Mouse (Mus musculus): ENCODE results near the gene Zfp735. TPM values are rescaled to one million over a fixed set of nuclear protein-coding genes. Genes with fewer than 3 reads are reported as not detected.

Zfp735 gene
- not detected for polyA plus RNA-seq (2015; fragmentation: Illumina TruSeq; extraction: RNeasy Lipid Tissue Mini Kit (QIAGEN cat#74804); ENCODE audit: insufficient read depth, low replicate concordance)

GRCm38 (mm10) chr11:73688478-73688877, at the start of gene Zfp735:
Zfp735 (plus strand) TSS chr11:73688778.

Other genes with a start within 250 kb of the Zfp735 start
- gene Olfr380, start 231.3 kb upstream of the Zfp735 start, polyA plus RNA-seq (2015; fragmentation: Illumina TruSeq; extraction: RNeasy Lipid Tissue Mini Kit (QIAGEN cat#74804); ENCODE audit: insufficient read depth, low replicate concordance) = not detected
- not detected for gene Olfr381, start 197.2 kb upstream of the Zfp735 start, polyA plus RNA-seq (2015; fragmentation: Illumina TruSeq; extraction: RNeasy Lipid Tissue Mini Kit (QIAGEN cat#74804); ENCODE audit: insufficient read depth, low replicate concordance)
- gene Olfr382, start 171.6 kb upstream of the Zfp735 start, polyA plus RNA-seq (2015; fragmentation: Illumina TruSeq; extraction: RNeasy Lipid Tissue Mini Kit (QIAGEN cat#74804); ENCODE audit: insufficient read depth, low replicate concordance) = not detected
- not detected for gene Olfr385, start 95.8 kb upstream of the Zfp735 start, polyA plus RNA-seq (2015; fragmentation: Illumina TruSeq; extraction: RNeasy Lipid Tissue Mini Kit (QIAGEN cat#74804); ENCODE audit: insufficient read depth, low replicate concordance)
- not detected for gene Olfr384, start 90.2 kb upstream of the Zfp735 start, polyA plus RNA-seq (2015; fragmentation: Illumina TruSeq; extraction: RNeasy Lipid Tissue Mini Kit (QIAGEN cat#74804); ENCODE audit: insufficient read depth, low replicate concordance)
- not detected for gene Olfr389, start 91.9 kb downstream of the Zfp735 start, polyA plus RNA-seq (2015; fragmentation: Illumina TruSeq; extraction: RNeasy Lipid Tissue Mini Kit (QIAGEN cat#74804); ENCODE audit: insufficient read depth, low replicate concordance)
- gene Olfr390, start 94.2 kb downstream of the Zfp735 start, polyA plus RNA-seq (2015; fragmentation: Illumina TruSeq; extraction: RNeasy Lipid Tissue Mini Kit (QIAGEN cat#74804); ENCODE audit: insufficient read depth, low replicate concordance) = not detected
- gene Olfr391-ps, start 114.3 kb downstream of the Zfp735 start, polyA plus RNA-seq (2015; fragmentation: Illumina TruSeq; extraction: RNeasy Lipid Tissue Mini Kit (QIAGEN cat#74804); ENCODE audit: insufficient read depth, low replicate concordance) = not detected
- not detected for gene Olfr392, start 128.3 kb downstream of the Zfp735 start, polyA plus RNA-seq (2015; fragmentation: Illumina TruSeq; extraction: RNeasy Lipid Tissue Mini Kit (QIAGEN cat#74804); ENCODE audit: insufficient read depth, low replicate concordance)
- gene Olfr393, start 162.7 kb downstream of the Zfp735 start, polyA plus RNA-seq (2015; fragmentation: Illumina TruSeq; extraction: RNeasy Lipid Tissue Mini Kit (QIAGEN cat#74804); ENCODE audit: insufficient read depth, low replicate concordance) = not detected
- not detected for gene Olfr394, start 202.0 kb downstream of the Zfp735 start, polyA plus RNA-seq (2015; fragmentation: Illumina TruSeq; extraction: RNeasy Lipid Tissue Mini Kit (QIAGEN cat#74804); ENCODE audit: insufficient read depth, low replicate concordance)
- not detected for gene Olfr395, start 220.5 kb downstream of the Zfp735 start, polyA plus RNA-seq (2015; fragmentation: Illumina TruSeq; extraction: RNeasy Lipid Tissue Mini Kit (QIAGEN cat#74804); ENCODE audit: insufficient read depth, low replicate concordance)
- gene Olfr23, start 247.9 kb downstream of the Zfp735 start, polyA plus RNA-seq (2015; fragmentation: Illumina TruSeq; extraction: RNeasy Lipid Tissue Mini Kit (QIAGEN cat#74804); ENCODE audit: insufficient read depth, low replicate concordance) = not detected

Data from spleen, adult 10 weeks (tissue).